Mouse (Mus musculus): ENCODE measurements around the gene Axin1. TPM values are rescaled to one million over a fixed set of nuclear protein-coding genes. Genes with fewer than 3 reads are reported as not detected.

The Axin1 gene
- polyA plus RNA-seq, 1 experiment from 2014 or later = 7.1 TPM

DNA sequence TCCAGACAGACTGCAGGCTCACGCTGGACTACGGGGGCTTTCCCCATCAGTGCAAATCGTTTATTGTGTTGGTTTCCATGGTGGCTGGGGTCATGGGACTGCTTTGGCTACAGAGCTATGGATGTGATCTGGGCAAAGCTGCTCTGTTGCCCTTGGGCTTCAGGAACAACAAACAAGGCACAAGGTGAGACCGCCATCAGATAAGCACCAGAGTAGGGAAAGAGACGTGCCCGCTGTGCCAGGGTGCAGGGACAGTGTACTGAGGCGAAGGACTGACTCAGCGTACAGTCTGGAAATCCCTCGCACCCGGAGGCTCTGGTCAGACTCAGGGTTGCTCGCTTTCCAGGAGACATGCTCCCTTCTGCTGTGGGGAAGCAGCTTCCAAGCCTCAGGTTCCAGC is 74.2 kb downstream of the Axin1 start:
- Histone ChIP-seq H3K9ac (ENCODE audit: low read depth, low read length) (no peak overlapping the region), H3K4me1 (ENCODE audit: control insufficient read depth, insufficient read depth, low read depth, low read length) (no peaks in the 10 kb centered on the region), H3K4me2 (ENCODE audit: low read length) (no peak overlapping the region), H3K36me3 (ENCODE audit: control insufficient read depth, insufficient read depth, low read length) (no peaks in the 10 kb centered on the region), H3K27ac (ENCODE audit: low read depth, low read length) (no peak overlapping the region), H3K27me3 (replicated peaks; ENCODE audit: control insufficient read depth, insufficient read depth, low read length) (no peaks in the 10 kb centered on the region), H3K9me3 (ENCODE audit: control insufficient read depth, low read length) (no peaks in the 10 kb centered on the region), H3K4me3 (ENCODE audit: low read length) (no peak overlapping the region)
- ATAC-seq = no peak
- WGBS = 82% methylated on average over 11 of the region's 11 CpGs

GRCm38 (mm10) chr17:26221508-26221907 is 83.0 kb downstream of the Axin1 start:
- 76% methylated on average over 2 of the region's 2 CpGs for WGBS
- Histone ChIP-seq H3K4me3 (ENCODE audit: low read length) (no peak overlapping the region), H3K4me1 (ENCODE audit: control insufficient read depth, insufficient read depth, low read depth, low read length) (no peaks in the 10 kb centered on the region), H3K27me3 (replicated peaks; ENCODE audit: control insufficient read depth, insufficient read depth, low read length) (no peaks in the 10 kb centered on the region), H3K9ac (ENCODE audit: low read depth, low read length) (no peak overlapping the region), H3K4me2 (ENCODE audit: low read length) (no peak overlapping the region), H3K27ac (ENCODE audit: low read depth, low read length) (no peak overlapping the region), H3K9me3 (ENCODE audit: control insufficient read depth, low read length) (no peaks in the 10 kb centered on the region), H3K36me3 (ENCODE audit: control insufficient read depth, insufficient read depth, low read length) (peaks cover 5% of the 10 kb centered on the region; the same call in 1 of the 2 replicates)
- no peak for ATAC-seq

DNA sequence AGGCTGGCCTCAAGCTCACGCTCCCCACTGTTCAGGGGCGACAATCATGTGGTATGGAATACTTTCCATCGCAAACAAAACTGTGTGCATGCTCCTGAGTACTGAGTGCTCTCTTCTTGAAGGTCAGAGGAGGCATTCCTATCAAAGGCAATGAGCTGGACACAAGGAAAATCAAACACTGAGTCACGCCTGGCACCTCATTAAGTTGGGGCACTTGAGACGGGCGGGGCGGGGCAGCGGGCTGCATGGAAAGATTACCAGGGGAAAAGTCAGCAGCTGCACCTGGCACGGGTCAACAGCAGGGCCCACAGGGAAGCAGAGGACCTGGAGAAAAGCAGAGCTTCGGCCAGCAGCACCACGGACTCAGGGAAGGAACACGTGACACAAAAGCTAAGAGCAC is 86.7 kb downstream of the Axin1 start:
- Histone ChIP-seq H3K27me3 (replicated peaks; ENCODE audit: control insufficient read depth, insufficient read depth, low read length) (no peaks in the 10 kb centered on the region), H3K4me2 (ENCODE audit: low read length) (no peak overlapping the region), H3K9me3 (ENCODE audit: control insufficient read depth, low read length) (no peaks in the 10 kb centered on the region), H3K27ac (ENCODE audit: low read depth, low read length) (no peak overlapping the region), H3K9ac (ENCODE audit: low read depth, low read length) (no peak overlapping the region), H3K4me1 (ENCODE audit: control insufficient read depth, insufficient read depth, low read depth, low read length) (no peaks in the 10 kb centered on the region), H3K36me3 (ENCODE audit: control insufficient read depth, insufficient read depth, low read length) (no peaks in the 10 kb centered on the region), H3K4me3 (ENCODE audit: low read length) (no peak overlapping the region)
- ATAC-seq = no peak
- WGBS = 90% methylated on average over 12 of the region's 12 CpGs

DNA sequence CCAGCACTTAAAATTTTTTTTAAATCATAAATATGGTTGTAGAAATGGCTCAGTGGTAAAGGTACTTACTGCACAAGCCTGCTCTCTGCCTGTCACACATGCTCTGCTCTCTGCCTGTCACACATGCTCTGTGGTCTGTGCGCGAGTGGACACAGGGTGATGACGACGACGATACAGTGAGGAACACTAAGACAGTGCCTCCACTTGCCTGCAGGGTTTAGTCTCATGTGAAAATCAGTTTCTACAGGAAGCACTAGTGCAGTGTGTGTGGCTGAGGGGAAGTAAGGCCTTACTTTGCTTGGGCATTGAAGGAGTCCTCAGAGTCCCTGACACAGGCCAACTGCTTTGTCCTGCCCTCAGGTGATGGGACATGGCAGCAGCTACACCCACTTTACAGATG is 91.3 kb downstream of the Axin1 start:
- WGBS = 92% methylated on average over 5 of the region's 5 CpGs
- no peak overlapping the region for H3K4me3 ChIP-seq (ENCODE audit: low read length)
- no peak for ATAC-seq

DNA sequence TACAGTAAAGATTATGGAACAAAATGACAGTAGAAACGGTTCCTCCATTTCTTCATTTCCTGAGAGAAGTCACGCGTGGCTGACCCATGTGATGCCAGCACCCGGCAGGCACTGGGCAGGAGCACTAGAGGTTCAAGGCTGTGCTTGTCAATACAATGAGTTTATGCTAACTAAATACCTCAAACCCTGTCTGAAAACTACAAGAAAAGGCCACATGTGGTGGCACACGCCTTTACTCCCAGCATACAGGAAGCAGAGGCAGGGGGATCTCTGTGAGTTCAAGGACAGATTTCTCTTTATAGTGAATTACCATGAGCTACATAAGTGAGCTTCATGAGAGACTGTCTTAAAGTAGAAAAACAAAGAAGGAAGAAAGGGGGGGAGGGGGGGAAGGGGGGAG is 92.7 kb downstream of the Axin1 start:
- Histone ChIP-seq H3K9ac (ENCODE audit: low read depth, low read length) (no peak overlapping the region), H3K4me1 (ENCODE audit: control insufficient read depth, insufficient read depth, low read depth, low read length) (no peaks in the 10 kb centered on the region), H3K4me3 (ENCODE audit: low read length) (no peak overlapping the region), H3K4me2 (ENCODE audit: low read length) (no peak overlapping the region), H3K9me3 (ENCODE audit: control insufficient read depth, low read length) (no peaks in the 10 kb centered on the region), H3K27ac (ENCODE audit: low read depth, low read length) (no peak overlapping the region), H3K36me3 (ENCODE audit: control insufficient read depth, insufficient read depth, low read length) (no peaks in the 10 kb centered on the region), H3K27me3 (replicated peaks; ENCODE audit: control insufficient read depth, insufficient read depth, low read length) (no peaks in the 10 kb centered on the region)
- 83% methylated on average over 5 of the region's 5 CpGs for WGBS
- ATAC-seq = no peak

More for the DNA sequence above, 91.3 kb downstream of the Axin1 start:
- Histone ChIP-seq H3K4me2 (ENCODE audit: low read length) (no peak overlapping the region), H3K27me3 (replicated peaks; ENCODE audit: control insufficient read depth, insufficient read depth, low read length) (no peaks in the 10 kb centered on the region), H3K36me3 (ENCODE audit: control insufficient read depth, insufficient read depth, low read length) (no peaks in the 10 kb centered on the region), H3K4me1 (ENCODE audit: control insufficient read depth, insufficient read depth, low read depth, low read length) (no peaks in the 10 kb centered on the region), H3K9ac (ENCODE audit: low read depth, low read length) (no peak overlapping the region), H3K9me3 (ENCODE audit: control insufficient read depth, low read length) (no peaks in the 10 kb centered on the region), H3K27ac (ENCODE audit: low read depth, low read length) (no peak overlapping the region)

GRCm38 (mm10) chr17:26232863-26233262 is 94.4 kb downstream of the Axin1 start:
- no peak for ATAC-seq
- Histone ChIP-seq H3K27me3 (replicated peaks; ENCODE audit: control insufficient read depth, insufficient read depth, low read length) (no peaks in the 10 kb centered on the region), H3K4me1 (ENCODE audit: control insufficient read depth, insufficient read depth, low read depth, low read length) (no peaks in the 10 kb centered on the region), H3K27ac (ENCODE audit: low read depth, low read length) (no peak overlapping the region), H3K4me2 (ENCODE audit: low read length) (no peak overlapping the region), H3K36me3 (ENCODE audit: control insufficient read depth, insufficient read depth, low read length) (no peaks in the 10 kb centered on the region), H3K9ac (ENCODE audit: low read depth, low read length) (no peak overlapping the region), H3K9me3 (ENCODE audit: control insufficient read depth, low read length) (no peaks in the 10 kb centered on the region), H3K4me3 (ENCODE audit: low read length) (no peak overlapping the region)
- WGBS = 77% methylated on average over 8 of the region's 8 CpGs

DNA sequence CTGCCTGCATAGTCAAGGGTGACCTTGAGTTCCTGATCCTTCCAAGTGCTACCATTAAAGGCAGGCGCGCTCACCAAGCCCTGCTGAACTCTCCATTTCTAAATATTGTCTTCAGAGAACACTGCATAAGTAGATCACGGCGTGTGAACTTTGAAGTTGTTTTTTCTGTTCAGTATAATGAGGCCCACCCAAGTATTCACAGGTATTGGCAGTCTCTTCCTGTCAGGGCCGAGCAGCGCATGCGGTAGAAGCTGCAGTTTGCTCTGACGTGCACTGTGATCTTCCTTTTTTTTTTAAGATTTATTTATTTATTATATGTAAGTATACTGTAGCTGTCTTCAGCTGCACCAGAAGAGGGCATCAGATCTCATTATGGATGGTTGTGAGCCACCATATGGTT is 95.9 kb downstream of the Axin1 start:
- H3K4me2 ChIP-seq (ENCODE audit: low read length) = no peak overlapping the region
- no peak overlapping the region for H3K4me3 ChIP-seq (ENCODE audit: low read length)
- H3K9ac ChIP-seq (ENCODE audit: low read depth, low read length) = no peak overlapping the region
- no peaks in the 10 kb centered on the region for H3K27me3 ChIP-seq (replicated peaks; ENCODE audit: control insufficient read depth, insufficient read depth, low read length)
- no peak for ATAC-seq
- H3K36me3 ChIP-seq (ENCODE audit: control insufficient read depth, insufficient read depth, low read length) = no peaks in the 10 kb centered on the region
- H3K27ac ChIP-seq (ENCODE audit: low read depth, low read length) = no peak overlapping the region
- WGBS = 92% methylated on average over 8 of the region's 8 CpGs
- H3K9me3 ChIP-seq (ENCODE audit: control insufficient read depth, low read length) = no peaks in the 10 kb centered on the region
- H3K4me1 ChIP-seq (ENCODE audit: control insufficient read depth, insufficient read depth, low read depth, low read length) = no peaks in the 10 kb centered on the region

DNA sequence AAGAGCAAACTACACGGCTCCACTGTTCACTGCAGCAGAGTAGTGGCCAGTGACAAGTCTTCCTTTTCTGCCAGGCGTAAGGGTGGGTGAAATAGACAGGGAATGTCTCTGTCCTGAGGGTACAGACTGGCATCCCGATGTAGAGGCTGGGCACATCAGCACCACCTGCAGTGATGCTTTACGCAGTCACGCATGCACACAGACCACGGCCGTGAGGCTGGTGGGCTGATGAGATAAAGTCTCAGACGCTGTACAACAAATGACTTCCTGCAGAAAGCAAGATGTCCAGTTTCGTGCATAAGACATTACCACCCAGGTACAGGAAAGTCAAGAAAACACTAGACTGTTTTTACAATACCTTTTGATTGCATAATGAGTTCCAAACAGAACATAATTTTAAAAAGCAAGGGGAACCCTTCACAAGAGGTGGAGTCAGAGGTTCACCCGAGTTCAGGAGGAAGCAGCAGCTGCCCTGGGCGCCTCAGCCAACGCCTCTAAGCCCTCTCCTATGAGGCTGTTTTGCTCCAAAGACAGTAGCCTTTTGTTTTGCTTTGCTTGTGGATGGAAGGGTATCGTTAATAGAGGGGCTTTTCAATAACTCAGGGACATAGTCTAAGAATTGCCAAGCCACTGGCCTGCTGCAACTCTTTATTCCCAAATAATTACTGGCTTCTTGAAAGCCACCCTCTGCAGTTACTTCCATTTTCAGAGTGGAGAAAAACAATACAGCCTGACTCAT is 96.8 kb downstream of the Axin1 start:
- Histone ChIP-seq H3K4me2 (ENCODE audit: low read length) (no peak overlapping the region), H3K36me3 (ENCODE audit: control insufficient read depth, insufficient read depth, low read length) (no peaks in the 10 kb centered on the region), H3K4me1 (ENCODE audit: control insufficient read depth, insufficient read depth, low read depth, low read length) (no peaks in the 10 kb centered on the region), H3K27me3 (replicated peaks; ENCODE audit: control insufficient read depth, insufficient read depth, low read length) (no peaks in the 10 kb centered on the region), H3K4me3 (ENCODE audit: low read length) (no peak overlapping the region), H3K9ac (ENCODE audit: low read depth, low read length) (no peak overlapping the region), H3K9me3 (ENCODE audit: control insufficient read depth, low read length) (no peaks in the 10 kb centered on the region), H3K27ac (ENCODE audit: low read depth, low read length) (peak overlapping the region; percentile 39; the same call in 1 of the 2 replicates)
- whole genome bisulfite sequencing = 52% methylated on average over 13 of the region's 13 CpGs
- ATAC-seq = no peak

- no peak overlapping the region for H3K4me3 ChIP-seq (ENCODE audit: low read length)
- no peak for ATAC-seq
- 89% methylated on average over 10 of the region's 10 CpGs for WGBS
- H3K9me3 ChIP-seq (ENCODE audit: control insufficient read depth, low read length) = no peaks in the 10 kb centered on the region
- H3K36me3 ChIP-seq (ENCODE audit: control insufficient read depth, insufficient read depth, low read length) = no peaks in the 10 kb centered on the region
- H3K9ac ChIP-seq (ENCODE audit: low read depth, low read length) = no peak overlapping the region
- H3K27me3 ChIP-seq (replicated peaks; ENCODE audit: control insufficient read depth, insufficient read depth, low read length) = no peaks in the 10 kb centered on the region
- H3K4me1 ChIP-seq (ENCODE audit: control insufficient read depth, insufficient read depth, low read depth, low read length) = peaks cover 3% of the 10 kb centered on the region
- H3K27ac ChIP-seq (ENCODE audit: low read depth, low read length) = no peak overlapping the region
- H3K4me2 ChIP-seq (ENCODE audit: low read length) = no peak overlapping the region
These were observed 99.2 kb downstream of the Axin1 start for GRCm38 (mm10) chr17:26237667-26238066.

Data from hindbrain, embryonic 16.5 days (tissue).